Mouse (Mus musculus) midbrain, embryonic 10.5 days (tissue): ENCODE results near the gene Dnajb2. TPM values are rescaled to one million over a fixed set of nuclear protein-coding genes. Genes with fewer than 3 reads are reported as not detected.

ENCODE experiments used
- DNase-seq: peaks from one replicate; pipeline ENCODE4 v3.0.0-alpha.2; 2017; ENCODE audit warnings: low spot score
- H3K27ac ChIP-seq: fragments of 300-500 bp; sonication (generic); replicated peaks from 2 replicates; pipeline ENCODE4 v1.5.1; 2016; ENCODE audit warnings: mild to moderate bottlenecking
- H3K27me3 ChIP-seq: fragments of 300-500 bp; sonication (generic); 2 replicates; pipeline ENCODE4 v1.6.1; 2016; ENCODE audit warnings: low read depth, mild to moderate bottlenecking; ENCODE audit not compliant: poor library complexity, severe bottlenecking
- H3K36me3 ChIP-seq: fragments of 300-500 bp; sonication (generic); 2 replicates; pipeline ENCODE4 v1.6.1; 2016; ENCODE audit warnings: mild to moderate bottlenecking, moderate library complexity
- H3K4me1 ChIP-seq: fragments of 300-500 bp; sonication (generic); 2 replicates; pipeline ENCODE4 v1.6.1; 2016
- H3K4me3 ChIP-seq: fragments of 300-500 bp; sonication (generic); 2 replicates; pipeline ENCODE4 v1.5.1; 2016; ENCODE audit warnings: mild to moderate bottlenecking, moderate library complexity
- H3K9me3 ChIP-seq: fragments of 300-500 bp; sonication (generic); replicated peaks from 2 replicates; pipeline ENCODE4 v1.6.1; 2016; ENCODE audit warnings: mild to moderate bottlenecking
- WGBS: fragments of 180-500 bp; shearing (Covaris S2); methylation state at CpG from one replicate; pipeline ENCODE4 v1.1.7; 2016; 5-methylcytosine and 5-hydroxymethylcytosine counted together
- polyA plus RNA-seq: library from polyadenylated mRNA; unstranded; fragments of >200 nt; fragmentation: Nextera tagmentation; extraction: Ambion mirVana; gene quantifications from 2 replicates; pipeline ENCODE4 v1.2.1, GENCODE M21; 2016

Dnajb2 gene
- polyA plus RNA-seq, 1 experiment from 2014 or later = 27.5 TPM

- H3K27ac ChIP-seq = no peak overlapping the region
- no peak overlapping the region for H3K4me3 ChIP-seq
- peaks cover 44% of the 10 kb centered on the region for H3K4me1 ChIP-seq
- peaks cover 29% of the 10 kb centered on the region for H3K27me3 ChIP-seq
- peaks cover 44% of the 10 kb centered on the region for H3K36me3 ChIP-seq
- no peaks in the 10 kb centered on the region for H3K9me3 ChIP-seq
- 81% methylated on average over 4 of the region's 4 CpGs for WGBS
- no peak for DNase-seq
These were observed 23.7 kb upstream of the Dnajb2 start for GRCm38 (mm10) chr1:75212542-75212941.

DNA sequence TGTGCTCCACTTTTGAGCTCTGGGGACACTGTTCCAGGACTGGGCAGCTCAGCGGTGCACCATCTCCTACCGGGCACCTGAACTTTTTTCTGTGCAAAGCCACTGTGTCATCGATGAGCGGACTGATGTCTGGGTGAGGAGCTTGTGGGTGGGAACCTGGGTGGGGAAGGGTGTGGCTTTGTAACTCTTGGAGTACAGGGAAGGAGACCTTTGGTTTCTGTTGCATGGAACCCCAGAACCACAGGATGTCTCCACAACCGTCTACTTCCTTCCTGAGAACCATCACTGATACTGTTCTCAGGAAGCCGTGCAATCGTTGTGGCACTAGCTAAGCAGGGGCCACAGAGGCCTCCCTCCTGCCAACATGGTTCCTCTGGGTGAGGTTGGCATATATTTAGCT is 23.1 kb upstream of the Dnajb2 start:
- Histone ChIP-seq H3K4me1 (peaks cover 47% of the 10 kb centered on the region), H3K27ac (no peak overlapping the region), H3K27me3 (peaks cover 35% of the 10 kb centered on the region), H3K9me3 (no peaks in the 10 kb centered on the region), H3K36me3 (peaks cover 44% of the 10 kb centered on the region), H3K4me3 (no peak overlapping the region)
- 90% methylated on average over 7 of the region's 7 CpGs for WGBS
- no peak for DNase-seq

GRCm38 (mm10) chr1:75214442-75214841 is 21.8 kb upstream of the Dnajb2 start:
- peaks cover 44% of the 10 kb centered on the region for H3K36me3 ChIP-seq
- WGBS = 89% methylated on average over 2 of the region's 2 CpGs
- DNase-seq = no peak
- H3K27me3 ChIP-seq = peaks cover 42% of the 10 kb centered on the region
- no peak overlapping the region for H3K27ac ChIP-seq
- no peaks in the 10 kb centered on the region for H3K9me3 ChIP-seq
- peaks cover 48% of the 10 kb centered on the region for H3K4me1 ChIP-seq
- no peak overlapping the region for H3K4me3 ChIP-seq

DNA sequence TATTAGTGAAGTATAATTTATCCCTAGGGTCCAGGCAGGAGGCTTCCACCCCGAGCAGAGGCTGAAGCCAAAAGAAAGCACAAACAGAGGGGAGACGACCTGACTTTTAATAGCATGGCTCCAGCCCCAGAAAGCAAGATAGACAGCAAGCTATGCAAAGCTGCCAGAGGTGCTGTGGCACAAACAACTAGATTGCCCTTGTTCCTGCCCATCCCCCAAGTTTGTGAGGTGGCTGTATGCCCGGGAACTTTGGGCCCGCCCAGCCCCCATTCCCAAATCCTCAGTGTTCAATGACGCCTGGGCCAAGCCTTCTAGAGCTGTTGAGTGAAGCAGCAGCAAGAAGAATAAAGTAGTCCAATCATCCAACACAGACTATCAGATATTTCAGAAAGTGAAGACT is 21.3 kb upstream of the Dnajb2 start:
- Histone ChIP-seq H3K27ac (no peak overlapping the region), H3K36me3 (peaks cover 44% of the 10 kb centered on the region), H3K27me3 (peaks cover 47% of the 10 kb centered on the region), H3K9me3 (no peaks in the 10 kb centered on the region), H3K4me3 (no peak overlapping the region), H3K4me1 (peaks cover 48% of the 10 kb centered on the region)
- DNase-seq = no peak
- WGBS = 83% methylated on average over 5 of the region's 5 CpGs

- Histone ChIP-seq H3K4me3 (no peak overlapping the region), H3K27me3 (peaks cover 56% of the 10 kb centered on the region), H3K4me1 (peaks cover 43% of the 10 kb centered on the region), H3K9me3 (no peaks in the 10 kb centered on the region), H3K36me3 (peaks cover 44% of the 10 kb centered on the region), H3K27ac (no peak overlapping the region)
- 95% methylated on average over 9 of the region's 9 CpGs for WGBS
- no peak for DNase-seq
These were observed 20.4 kb upstream of the Dnajb2 start for GRCm38 (mm10) chr1:75215785-75216184.

DNA sequence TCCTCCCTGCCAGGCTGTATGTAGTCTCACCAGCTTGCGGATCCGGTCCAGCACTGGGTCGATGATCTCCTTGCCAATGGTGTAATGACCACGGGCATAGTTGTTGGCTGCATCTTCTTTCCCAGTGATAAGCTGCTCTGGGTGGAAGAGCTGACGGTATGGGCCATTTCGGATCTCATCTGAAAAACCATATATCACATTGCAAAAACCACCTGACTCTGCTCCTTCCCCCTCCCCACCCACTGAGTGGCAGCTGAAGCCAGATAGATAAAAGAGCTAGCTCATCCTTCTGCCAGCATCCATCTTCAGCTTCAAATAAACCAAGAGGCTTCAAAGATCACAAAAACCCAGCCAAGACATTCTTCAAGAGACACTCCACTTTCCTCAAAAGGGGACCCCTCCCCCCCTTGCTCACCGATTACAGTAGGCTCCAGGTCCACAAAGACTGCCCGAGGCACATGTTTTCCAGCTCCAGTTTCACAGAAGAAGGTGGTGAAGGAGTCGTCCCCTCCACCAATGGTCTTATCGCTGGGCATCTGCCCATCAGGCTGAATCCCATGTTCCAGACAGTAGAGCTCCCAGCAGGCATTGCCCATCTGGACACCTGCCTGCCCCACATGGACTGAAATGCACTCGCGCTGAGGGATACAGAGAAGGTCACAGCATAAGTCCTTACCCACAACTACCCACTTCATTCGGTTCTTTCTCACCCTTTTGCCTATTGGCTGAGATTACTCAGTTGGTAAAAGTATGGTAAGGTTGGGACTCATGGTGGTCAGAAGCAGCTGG is 19.2 kb upstream of the Dnajb2 start:
- Histone ChIP-seq H3K27me3 (peaks cover 68% of the 10 kb centered on the region), H3K9me3 (no peaks in the 10 kb centered on the region), H3K36me3 (peaks cover 41% of the 10 kb centered on the region), H3K4me1 (peaks cover 34% of the 10 kb centered on the region), H3K4me3 (no peak overlapping the region), H3K27ac (no peak overlapping the region)
- no peak for DNase-seq
- WGBS = 82% methylated on average over 13 of the region's 13 CpGs

DNA sequence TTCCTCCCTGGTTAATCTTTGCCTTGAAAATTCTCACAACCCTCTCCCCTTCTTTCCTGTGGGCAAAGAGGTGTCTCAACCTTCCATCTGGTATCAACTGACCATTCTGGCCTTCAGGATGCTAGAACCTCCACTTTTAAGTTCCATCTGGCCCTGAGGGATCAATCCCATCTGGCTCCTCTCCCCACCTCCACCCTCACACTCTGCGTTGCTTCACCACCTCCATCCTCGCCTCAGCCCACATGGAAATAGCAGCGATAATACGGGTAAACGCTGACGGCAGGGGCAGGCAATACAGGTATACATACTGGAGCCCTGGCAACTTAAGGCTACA is 18.3 kb upstream of the Dnajb2 start:
- H3K27ac ChIP-seq = no peak overlapping the region
- H3K36me3 ChIP-seq = peaks cover 32% of the 10 kb centered on the region
- H3K27me3 ChIP-seq = peaks cover 76% of the 10 kb centered on the region
- H3K4me3 ChIP-seq = peak overlapping the region; percentile 66
- DNase-seq = no peak
- 7% methylated on average over 6 of the region's 6 CpGs for WGBS
- peaks cover 25% of the 10 kb centered on the region for H3K4me1 ChIP-seq
- H3K9me3 ChIP-seq = no peaks in the 10 kb centered on the region

GRCm38 (mm10) chr1:75218227-75219001 is 17.8 kb upstream of the Dnajb2 start:
- WGBS = 1% methylated on average over 38 of the region's 38 CpGs
- Histone ChIP-seq H3K9me3 (no peaks in the 10 kb centered on the region), H3K36me3 (peaks cover 27% of the 10 kb centered on the region), H3K4me1 (peaks cover 22% of the 10 kb centered on the region), H3K4me3 (peak overlapping the region; percentile 66), H3K27ac (0 out of 2 replicates have a peak overlapping the region, but pooled peaks have one; percentile 17), H3K27me3 (peaks cover 79% of the 10 kb centered on the region)
- peak; percentile 32 for DNase-seq

DNA sequence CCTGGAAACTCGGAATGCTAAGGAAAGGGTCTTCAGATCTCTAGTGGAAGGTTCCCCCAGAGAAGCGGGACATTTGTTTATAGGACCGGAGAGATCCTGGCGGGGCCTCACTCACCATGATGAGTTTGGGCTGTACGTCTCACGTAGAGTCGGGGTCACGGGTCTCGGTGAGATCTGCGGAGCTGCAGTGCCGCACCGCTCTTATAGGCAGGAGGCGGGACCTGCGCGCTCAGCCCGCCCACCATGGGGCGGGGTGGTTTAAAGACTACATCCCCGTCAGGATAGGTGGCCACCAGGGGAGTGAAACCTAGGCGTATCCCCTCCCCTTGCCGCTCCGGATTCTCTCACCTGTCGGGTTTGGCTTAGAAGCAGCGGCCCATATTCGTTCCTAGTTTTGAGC is 17.1 kb upstream of the Dnajb2 start:
- 0 out of 2 replicates have a peak overlapping the region, but pooled peaks have one; percentile 9 for H3K27ac ChIP-seq
- H3K36me3 ChIP-seq = peaks cover 20% of the 10 kb centered on the region
- H3K27me3 ChIP-seq = peaks cover 79% of the 10 kb centered on the region
- H3K4me1 ChIP-seq = peaks cover 22% of the 10 kb centered on the region
- DNase-seq = peak; percentile 64
- H3K4me3 ChIP-seq = peak overlapping the region; percentile 66
- 0% methylated on average over 24 of the region's 24 CpGs for WGBS
- H3K9me3 ChIP-seq = no peaks in the 10 kb centered on the region

GRCm38 (mm10) chr1:75219531-75219930 is 16.7 kb upstream of the Dnajb2 start, which contains the start of gene Tuba4a:
Gene Tuba4a, minus strand, starts transcription at chr1:75219865.
- H3K27me3 ChIP-seq = peaks cover 79% of the 10 kb centered on the region
- DNase-seq = peak; percentile 56
- peaks cover 22% of the 10 kb centered on the region for H3K4me1 ChIP-seq
- no peaks in the 10 kb centered on the region for H3K9me3 ChIP-seq
- H3K36me3 ChIP-seq = peaks cover 15% of the 10 kb centered on the region
- H3K27ac ChIP-seq = 0 out of 2 replicates have a peak within 1 kb of the TSS, but pooled peaks have one; percentile 17
- peak within 1 kb of the TSS; percentile 66 for H3K4me3 ChIP-seq
- WGBS = 2% methylated on average over 34 of the region's 34 CpGs

DNA sequence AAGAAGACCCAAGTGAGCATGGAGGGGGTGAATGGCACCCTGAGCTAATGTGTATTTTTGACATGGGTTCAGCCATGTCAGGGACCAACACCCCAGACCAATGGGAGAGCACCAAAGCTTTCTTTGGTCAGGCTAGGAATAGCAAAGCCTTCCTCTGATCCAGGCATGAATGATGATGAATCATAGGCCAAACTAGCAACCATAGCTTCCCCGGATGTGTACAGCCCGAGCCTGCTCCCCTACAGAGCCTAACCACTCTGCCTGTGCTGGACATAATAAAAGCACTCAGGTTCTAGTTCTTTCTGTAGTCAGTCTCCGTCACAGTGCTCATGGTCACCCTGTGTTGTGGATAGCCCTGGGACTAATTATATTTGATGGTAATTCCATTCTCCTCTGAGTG is 14.7 kb upstream of the Dnajb2 start:
- 77% methylated on average over 3 of the region's 3 CpGs for WGBS
- H3K36me3 ChIP-seq = no peaks in the 10 kb centered on the region
- H3K27me3 ChIP-seq = peaks cover 65% of the 10 kb centered on the region
- no peak overlapping the region for H3K4me3 ChIP-seq
- peaks cover 22% of the 10 kb centered on the region for H3K4me1 ChIP-seq
- no peaks in the 10 kb centered on the region for H3K9me3 ChIP-seq
- no peak overlapping the region for H3K27ac ChIP-seq
- no peak for DNase-seq

DNA sequence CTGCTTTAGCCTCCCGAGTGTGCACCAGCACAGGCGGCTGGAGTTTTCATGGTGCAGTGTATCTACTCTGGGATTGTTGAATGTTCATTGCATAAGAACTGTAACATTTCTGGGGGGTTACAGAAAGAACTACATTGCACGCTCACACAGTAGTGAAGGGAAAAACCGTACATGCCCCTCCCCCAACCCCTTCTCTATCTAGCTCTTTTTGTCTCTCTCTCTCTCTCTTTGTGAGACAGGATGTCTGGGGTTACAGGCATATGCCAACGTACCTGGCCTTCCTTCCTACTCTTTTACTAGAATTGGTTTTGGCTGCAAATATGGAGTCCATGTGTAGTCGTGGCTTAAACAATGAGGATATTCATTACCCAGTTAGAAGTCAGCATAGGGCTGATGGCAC is 13.3 kb upstream of the Dnajb2 start:
- DNase-seq = no peak
- peaks cover 52% of the 10 kb centered on the region for H3K27me3 ChIP-seq
- H3K27ac ChIP-seq = no peak overlapping the region
- H3K4me3 ChIP-seq = no peak overlapping the region
- H3K36me3 ChIP-seq = no peaks in the 10 kb centered on the region
- H3K4me1 ChIP-seq = peaks cover 21% of the 10 kb centered on the region
- H3K9me3 ChIP-seq = no peaks in the 10 kb centered on the region
- WGBS = 85% methylated on average over 6 of the region's 6 CpGs

DNA sequence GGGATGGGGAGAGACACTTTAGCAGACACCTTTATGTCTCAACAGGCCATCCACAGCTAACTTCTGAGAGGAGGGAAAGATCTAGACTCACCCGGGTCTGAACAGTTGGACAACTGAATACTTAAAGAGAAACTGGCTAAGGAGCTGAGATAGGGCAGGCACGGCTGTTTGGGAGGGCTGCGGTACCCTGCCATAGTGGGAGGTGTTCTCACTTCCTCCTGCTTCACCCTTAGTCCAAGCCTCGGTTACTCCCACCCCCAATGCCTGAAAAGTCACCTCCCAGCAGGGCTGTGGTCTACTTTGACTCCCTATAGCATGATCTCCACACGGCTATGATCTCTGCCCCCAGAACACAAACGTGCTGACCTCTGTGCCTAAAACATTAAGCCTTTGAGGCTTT is 12.7 kb upstream of the Dnajb2 start:
- H3K4me1 ChIP-seq = peaks cover 15% of the 10 kb centered on the region
- no peaks in the 10 kb centered on the region for H3K36me3 ChIP-seq
- WGBS = 75% methylated on average over 6 of the region's 6 CpGs
- no peak overlapping the region for H3K27ac ChIP-seq
- no peak overlapping the region for H3K4me3 ChIP-seq
- peaks cover 45% of the 10 kb centered on the region for H3K27me3 ChIP-seq
- no peak for DNase-seq
- H3K9me3 ChIP-seq = no peaks in the 10 kb centered on the region
